Mouse (Mus musculus) kidney, embryonic 15.5 days (tissue): Measurements from ENCODE around the gene Gdf5. TPM values are rescaled to one million over a fixed set of nuclear protein-coding genes. Genes with fewer than 3 reads are reported as not detected.
A peak's percentile ranks its signal among the peaks of the same experiment; 100 is the strongest.

Source experiments
- ATAC-seq: fragments of 200-750 bp; cut with Nextera tagmentation; replicated peaks from 2 replicates; pipeline ENCODE4 v1.8.0; 2017; ENCODE audit warnings: moderate TSS enrichment; ENCODE audit not compliant: low FRiP score
- H3K27ac ChIP-seq: fragments of 300-500 bp; sonication (generic); 2 replicates; pipeline ENCODE4 v1.5.1; 2015; ENCODE audit warnings: mild to moderate bottlenecking, inconsistent platforms
- H3K27me3 ChIP-seq: fragments of 300-500 bp; sonication (generic); 2 replicates; pipeline ENCODE4 v1.6.1; 2015; ENCODE audit warnings: inconsistent platforms
- H3K36me3 ChIP-seq: fragments of 300-500 bp; sonication (generic); 2 replicates; pipeline ENCODE4 v1.6.1; 2015; ENCODE audit warnings: inconsistent platforms
- H3K4me1 ChIP-seq: fragments of 300-500 bp; sonication (generic); 2 replicates; pipeline ENCODE4 v1.6.1; 2015; ENCODE audit warnings: inconsistent platforms
- H3K4me2 ChIP-seq: fragments of 300-500 bp; sonication (generic); 2 replicates; pipeline ENCODE4 v1.6.1; 2015; ENCODE audit warnings: moderate library complexity, mild to moderate bottlenecking, inconsistent platforms
- H3K4me3 ChIP-seq: fragments of 300-500 bp; sonication (generic); replicated peaks from 2 replicates; pipeline ENCODE4 v1.5.1; 2015; ENCODE audit warnings: mild to moderate bottlenecking, inconsistent platforms
- H3K9ac ChIP-seq: fragments of 300-500 bp; sonication (generic); 2 replicates; pipeline ENCODE4 v1.6.1; 2015; ENCODE audit warnings: mild to moderate bottlenecking, inconsistent platforms
- H3K9me3 ChIP-seq: fragments of 300-500 bp; sonication (generic); replicated peaks from 2 replicates; pipeline ENCODE4 v1.6.1; 2016; ENCODE audit warnings: inconsistent platforms
- WGBS: fragments of 180-500 bp; shearing (Covaris S2); methylation state at CpG from one replicate; pipeline ENCODE4 v1.1.7; 2015; ENCODE audit warnings: mixed read lengths; 5-methylcytosine and 5-hydroxymethylcytosine counted together
- polyA plus RNA-seq: library from polyadenylated mRNA; unstranded; fragments of >200 nt; fragmentation: Nextera tagmentation; extraction: Ambion mirVana; gene quantifications from 2 replicates; pipeline ENCODE4 v1.2.1, GENCODE M21; 2015

Gene Gdf5
- polyA plus RNA-seq, 1 experiment from 2014 or later: 0.84 TPM

DNA sequence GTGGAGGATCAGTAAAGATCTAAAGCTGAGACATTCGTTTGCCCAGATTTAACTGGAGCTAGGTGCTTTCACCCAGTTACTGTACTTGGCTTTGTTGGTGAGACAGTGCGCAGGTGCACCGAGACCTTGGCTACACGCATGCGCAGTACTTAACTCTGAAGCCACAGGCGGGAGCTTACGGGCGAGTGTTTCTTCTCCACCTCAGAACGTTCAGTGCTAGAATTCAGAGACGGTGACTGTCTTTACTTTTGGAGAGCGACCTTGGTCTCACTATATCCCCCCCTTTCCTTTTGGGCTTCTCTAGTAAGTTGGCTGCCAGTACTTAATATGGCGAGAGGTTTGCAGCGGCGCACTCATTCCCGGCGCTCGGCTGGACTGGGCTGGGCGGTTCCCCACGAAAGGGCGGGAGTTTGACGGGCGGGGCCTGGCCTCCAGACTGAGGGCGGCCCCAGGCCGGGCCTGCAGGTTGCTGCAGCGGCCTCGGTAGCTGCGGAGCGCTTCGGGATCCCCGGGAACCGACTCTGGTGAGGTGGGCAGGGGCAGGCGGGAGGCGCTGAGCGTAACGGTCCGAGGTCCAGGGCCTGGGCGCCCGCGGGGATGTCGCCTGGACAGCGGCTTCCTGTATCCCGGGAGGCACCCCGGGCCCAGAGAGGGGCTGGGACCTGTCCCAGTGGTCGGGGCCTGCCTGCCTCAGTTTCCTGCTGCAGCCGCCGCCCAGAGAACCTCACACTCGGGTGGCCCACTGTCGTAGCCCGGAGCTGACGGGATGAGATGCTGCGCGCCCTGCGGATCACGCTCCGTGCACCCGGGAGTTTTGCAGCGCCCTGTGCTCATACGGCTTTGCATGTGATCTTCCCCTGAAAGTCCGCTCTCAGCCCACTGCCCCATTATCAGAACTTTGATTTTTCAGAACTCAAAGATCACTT, 11.2 kb upstream of the Gdf5 start, which contains the start of gene Cep250:
TSS of gene Cep250 (plus strand) at position 325 of the 926 bp plus-strand sequence.
- peak; percentile 98 for ATAC-seq
- Histone ChIP-seq H3K4me1 (peaks cover 19% of the 10 kb centered on the region; the same call in 1 of the 2 replicates), H3K36me3 (peaks cover 9% of the 10 kb centered on the region; the same call in 1 of the 2 replicates), H3K27me3 (0 out of 2 replicates have a peak, but pooled peaks cover 6% of the 10 kb centered on the region), H3K4me3 (peak within 1 kb of the TSS; percentile 95), H3K9me3 (no peaks in the 10 kb centered on the region), H3K9ac (peak within 1 kb of the TSS; percentile 94), H3K4me2 (peak within 1 kb of the TSS; percentile 69), H3K27ac (peak within 1 kb of the TSS; percentile 89)
- under 1% methylated on average over 59 of the region's 59 CpGs for WGBS

DNA sequence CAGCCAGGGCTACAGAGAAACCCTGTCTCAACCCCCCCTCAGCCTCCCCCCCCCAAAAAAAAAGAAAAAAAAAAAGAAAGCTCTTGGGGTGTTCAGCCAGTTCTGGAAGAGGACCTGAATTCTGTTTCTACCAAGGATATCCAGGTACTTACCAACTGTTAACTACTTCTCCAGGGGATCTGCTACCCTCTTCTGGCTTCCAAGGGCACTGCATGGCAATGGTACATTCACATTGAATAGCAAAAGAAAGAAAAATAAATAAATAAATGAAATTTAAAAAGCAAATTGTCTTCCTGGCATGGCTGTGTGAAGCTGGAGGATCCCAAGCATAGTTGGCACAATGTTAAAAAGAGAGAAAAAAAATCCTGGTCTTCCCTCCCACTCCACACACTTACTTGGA, 6.8 kb upstream of the Gdf5 start:
- H3K9ac ChIP-seq: no peak overlapping the region
- H3K4me3 ChIP-seq: no peak overlapping the region
- H3K4me2 ChIP-seq: no peak overlapping the region
- H3K36me3 ChIP-seq: no peaks in the 10 kb centered on the region
- no peak overlapping the region for H3K27ac ChIP-seq
- peaks cover 5% of the 10 kb centered on the region; the same call in 1 of the 2 replicates for H3K4me1 ChIP-seq
- no peak for ATAC-seq
- no peaks in the 10 kb centered on the region for H3K9me3 ChIP-seq
- H3K27me3 ChIP-seq: peaks cover 13% of the 10 kb centered on the region

DNA sequence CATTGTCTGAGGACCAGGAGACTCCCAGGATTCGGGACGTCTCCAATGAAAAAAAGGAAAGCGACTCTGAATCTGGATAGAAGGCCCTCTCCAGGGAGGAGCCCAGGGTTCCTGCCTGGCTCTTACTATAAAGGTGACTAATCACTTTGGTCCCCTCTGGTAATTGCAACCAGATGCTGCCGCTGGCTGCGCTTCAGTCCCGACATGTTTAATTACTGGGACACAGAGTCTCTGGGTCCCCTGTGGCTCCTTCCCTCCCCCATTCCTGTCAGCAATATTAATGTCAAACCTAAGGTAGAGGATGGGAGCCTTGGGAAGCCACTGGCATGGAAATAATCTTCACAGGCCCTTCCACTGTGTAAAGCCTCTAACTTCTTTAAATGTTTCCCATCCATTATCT, 4.2 kb upstream of the Gdf5 start:
- Histone ChIP-seq H3K27me3 (peaks cover 18% of the 10 kb centered on the region), H3K36me3 (no peaks in the 10 kb centered on the region), H3K9me3 (no peaks in the 10 kb centered on the region), H3K9ac (no peak overlapping the region), H3K4me2 (no peak overlapping the region), H3K4me1 (peaks cover 17% of the 10 kb centered on the region), H3K27ac (no peak overlapping the region), H3K4me3 (no peak overlapping the region)
- ATAC-seq: no peak
- 16% methylated on average over 6 of the region's 6 CpGs for WGBS

- Histone ChIP-seq H3K9me3 (no peaks in the 10 kb centered on the region), H3K36me3 (no peaks in the 10 kb centered on the region), H3K4me1 (peaks cover 30% of the 10 kb centered on the region), H3K9ac (no peak overlapping the region), H3K27me3 (peaks cover 14% of the 10 kb centered on the region), H3K27ac (no peak overlapping the region), H3K4me3 (no peak overlapping the region), H3K4me2 (no peak overlapping the region)
- 58% methylated on average over 5 of the region's 5 CpGs for WGBS
- ATAC-seq: no peak
Measured at GRCm38 (mm10) chr2:155947390-155948002, 2.3 kb upstream of the Gdf5 start.

DNA sequence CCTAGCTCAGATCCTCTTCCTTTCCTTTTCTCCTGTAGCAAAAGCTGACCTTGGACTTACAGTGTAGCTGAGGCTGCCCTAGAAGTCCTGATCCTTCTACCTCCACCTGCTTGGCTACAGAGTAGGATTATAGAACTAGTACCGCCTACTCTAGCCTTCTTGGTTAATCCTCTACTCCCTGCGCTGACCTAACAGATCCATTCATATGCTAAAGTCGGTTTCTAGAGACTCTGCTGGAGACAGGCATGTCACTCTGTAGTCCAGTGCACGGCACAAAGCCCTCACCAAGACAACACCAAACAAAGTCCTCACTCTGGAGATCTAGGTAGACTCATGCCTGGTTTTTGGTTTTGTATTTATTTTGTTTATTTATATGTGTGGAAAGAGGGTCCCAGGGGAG, 1.3 kb upstream of the Gdf5 start:
- H3K4me1 ChIP-seq: peaks cover 38% of the 10 kb centered on the region
- WGBS: 29% methylated on average over 4 of the region's 4 CpGs
- no peak overlapping the region for H3K4me2 ChIP-seq
- ATAC-seq: no peak
- H3K27me3 ChIP-seq: peaks cover 14% of the 10 kb centered on the region
- no peaks in the 10 kb centered on the region for H3K36me3 ChIP-seq
- H3K27ac ChIP-seq: no peak overlapping the region
- H3K9ac ChIP-seq: no peak overlapping the region
- no peaks in the 10 kb centered on the region for H3K9me3 ChIP-seq
- no peak overlapping the region for H3K4me3 ChIP-seq

DNA sequence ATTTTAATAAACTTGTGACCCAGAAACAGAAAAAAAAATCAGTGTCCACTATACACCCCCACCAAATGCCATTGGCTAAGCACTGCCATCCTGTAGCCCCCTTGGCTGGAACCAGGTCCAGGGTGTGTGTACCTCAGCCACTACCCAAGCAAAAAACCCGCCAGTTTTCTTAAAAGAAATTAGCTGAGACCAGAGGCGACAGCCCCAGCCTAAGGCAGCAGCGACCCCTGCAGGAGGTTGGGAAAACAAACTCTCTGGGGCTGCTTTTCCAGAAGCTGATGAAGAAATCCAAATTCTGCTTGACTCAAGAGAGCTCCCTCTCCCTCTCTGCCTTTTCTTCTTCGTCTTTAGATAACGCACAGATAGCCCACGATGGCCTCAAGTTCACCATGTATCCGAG, 902 bp upstream of the Gdf5 start:
- no peak for ATAC-seq
- WGBS: 3% methylated on average over 7 of the region's 7 CpGs
- H3K4me3 ChIP-seq: no peak overlapping the region
- H3K27ac ChIP-seq: no peak overlapping the region
- H3K9ac ChIP-seq: no peak overlapping the region
- no peak overlapping the region for H3K4me2 ChIP-seq
- no peaks in the 10 kb centered on the region for H3K36me3 ChIP-seq
- no peaks in the 10 kb centered on the region for H3K9me3 ChIP-seq
- peaks cover 38% of the 10 kb centered on the region for H3K4me1 ChIP-seq
- peaks cover 14% of the 10 kb centered on the region for H3K27me3 ChIP-seq

DNA sequence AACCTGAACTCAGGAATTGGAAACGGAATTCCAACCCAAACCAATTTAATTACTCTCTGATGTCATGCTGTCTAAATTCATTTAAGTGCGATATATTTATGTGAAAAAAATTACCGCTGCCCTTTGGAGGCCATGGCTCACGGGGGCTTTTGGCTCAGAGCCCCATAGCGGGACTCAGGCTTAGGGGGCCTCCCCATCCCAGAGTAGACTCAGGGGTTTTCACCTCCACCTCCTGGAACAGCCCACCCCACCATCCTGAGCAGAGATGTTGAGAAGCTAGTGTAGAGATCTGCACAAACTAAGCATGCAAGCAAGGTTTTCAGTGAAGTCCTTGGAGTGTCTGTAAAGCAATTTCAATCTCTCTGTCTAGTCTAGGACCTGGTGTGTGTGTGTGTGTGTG, 413 bp upstream of the Gdf5 start:
- Histone ChIP-seq H3K36me3 (no peaks in the 10 kb centered on the region), H3K9me3 (no peaks in the 10 kb centered on the region), H3K9ac (no peak overlapping the region), H3K4me2 (no peak overlapping the region; the same call in 1 of the 2 replicates), H3K27me3 (peaks cover 14% of the 10 kb centered on the region), H3K4me3 (no peak overlapping the region), H3K4me1 (peaks cover 38% of the 10 kb centered on the region), H3K27ac (no peak overlapping the region)
- no peak for ATAC-seq
- WGBS: 48% methylated on average over 5 of the region's 5 CpGs

- peaks cover 38% of the 10 kb centered on the region for H3K4me1 ChIP-seq
- WGBS: 72% methylated on average over 4 of the region's 4 CpGs
- H3K27ac ChIP-seq: no peak overlapping the region
- H3K27me3 ChIP-seq: peaks cover 12% of the 10 kb centered on the region
- no peaks in the 10 kb centered on the region for H3K9me3 ChIP-seq
- no peaks in the 10 kb centered on the region for H3K36me3 ChIP-seq
- 0 out of 2 replicates have a peak overlapping the region, but pooled peaks have one; percentile 7 for H3K4me3 ChIP-seq
- H3K4me2 ChIP-seq: peak overlapping the region; percentile 25; the same call in 1 of the 2 replicates
- no peak overlapping the region for H3K9ac ChIP-seq
- ATAC-seq: peak; percentile 63; the same call in 1 of the 2 replicates
Measured at GRCm38 (mm10) chr2:155944685-155945084, 482 bp downstream of the Gdf5 start.

GRCm38 (mm10) chr2:155943463-155943862, 1.7 kb downstream of the Gdf5 start:
- Histone ChIP-seq H3K9me3 (no peaks in the 10 kb centered on the region), H3K4me1 (peaks cover 38% of the 10 kb centered on the region), H3K27me3 (peaks cover 7% of the 10 kb centered on the region; the same call in 1 of the 2 replicates), H3K4me3 (no peak overlapping the region), H3K27ac (no peak overlapping the region), H3K36me3 (no peaks in the 10 kb centered on the region), H3K4me2 (peak overlapping the region; percentile 45), H3K9ac (no peak overlapping the region)
- WGBS: 3% methylated on average over 8 of the region's 8 CpGs
- ATAC-seq: peak; percentile 52; the same call in 1 of the 2 replicates

DNA sequence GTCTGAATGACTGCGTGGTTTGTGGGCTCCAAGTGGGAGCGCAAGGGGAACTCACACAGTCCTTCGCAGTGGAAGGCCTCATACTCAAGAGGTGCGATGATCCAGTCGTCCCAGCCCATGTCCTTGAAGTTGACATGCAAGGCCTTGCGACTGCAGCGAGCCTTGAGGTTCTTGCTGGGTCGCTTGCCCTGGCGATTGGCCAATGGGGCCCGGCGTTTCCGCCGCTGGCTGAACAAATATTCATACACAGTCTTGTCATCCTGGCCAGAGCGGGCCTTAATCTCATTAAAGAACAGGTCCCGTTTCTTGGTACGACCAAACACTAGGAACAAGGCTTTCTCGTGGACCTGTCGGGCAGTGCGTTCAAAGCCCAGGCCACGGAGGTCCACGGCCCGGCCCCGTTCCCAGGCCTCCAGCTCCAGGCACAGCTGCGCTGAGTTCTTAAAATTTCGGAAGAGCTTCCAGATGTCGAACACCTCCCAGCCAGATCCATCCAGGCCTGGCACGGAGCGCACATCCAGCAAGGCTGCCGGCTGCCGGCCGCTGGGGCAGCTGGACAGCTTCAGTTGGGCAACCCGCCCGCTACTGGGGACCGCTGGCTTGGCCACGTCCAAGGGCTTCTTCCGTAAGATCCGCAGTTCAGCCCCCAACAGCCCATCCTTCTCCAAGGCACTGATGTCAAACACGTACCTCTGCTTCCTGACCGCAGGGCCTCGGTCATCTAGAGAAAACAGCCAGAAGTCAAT, 3.3 kb downstream of the Gdf5 start:
- ATAC-seq: no peak
- no peaks in the 10 kb centered on the region for H3K9me3 ChIP-seq
- H3K9ac ChIP-seq: no peak overlapping the region
- H3K27ac ChIP-seq: no peak overlapping the region
- 78% methylated on average over 40 of the region's 40 CpGs for WGBS
- no peak overlapping the region for H3K4me3 ChIP-seq
- H3K36me3 ChIP-seq: no peaks in the 10 kb centered on the region
- H3K4me1 ChIP-seq: peaks cover 35% of the 10 kb centered on the region
- H3K4me2 ChIP-seq: no peak overlapping the region
- H3K27me3 ChIP-seq: peaks cover 7% of the 10 kb centered on the region; the same call in 1 of the 2 replicates

DNA sequence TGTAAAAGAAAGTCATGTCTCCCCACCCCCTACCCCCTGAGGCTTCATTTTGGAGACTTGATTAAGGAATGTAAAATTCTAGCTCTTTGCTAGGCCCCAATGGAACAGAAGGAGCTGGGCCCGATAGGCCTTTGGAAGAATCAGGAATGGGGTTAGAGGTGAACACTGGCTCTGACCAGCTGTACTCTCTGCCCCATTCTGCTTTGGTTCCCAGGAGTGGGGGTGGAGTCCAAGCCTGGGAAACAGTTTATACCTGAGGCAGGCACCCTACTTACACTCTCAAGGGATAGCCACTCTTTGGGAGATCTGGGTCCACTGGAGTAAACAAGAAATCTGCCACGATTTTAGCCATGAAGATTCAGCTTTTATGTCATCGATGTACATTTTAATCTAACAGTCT, 4.5 kb downstream of the Gdf5 start, which contains the start of gene Gm15557:
TSS of gene Gm15557 (plus strand) at position 48 of the 400 bp plus-strand sequence.
- Histone ChIP-seq H3K4me3 (no peak within 1 kb of the TSS), H3K27me3 (peaks cover 7% of the 10 kb centered on the region; the same call in 1 of the 2 replicates), H3K4me1 (peaks cover 31% of the 10 kb centered on the region), H3K27ac (no peak within 1 kb of the TSS), H3K9me3 (no peaks in the 10 kb centered on the region), H3K36me3 (no peaks in the 10 kb centered on the region), H3K9ac (no peak within 1 kb of the TSS), H3K4me2 (no peak within 1 kb of the TSS)
- WGBS: 91% methylated on average over 3 of the region's 3 CpGs
- no peak for ATAC-seq
